Mouse (Mus musculus) megakaryocyte, embryonic 14.5 days (primary cell): Measurements from ENCODE around the gene Card10. TPM values are rescaled to one million over a fixed set of nuclear protein-coding genes. Genes with fewer than 3 reads are reported as not detected.
"Not testable (repeated sequence)": the region's sequence is repeated elsewhere in the genome, so short reads cannot be mapped to it uniquely, and the experiment has no call there.

Experiments
- H3K27me3 ChIP-seq: replicated peaks from 2 replicates; pipeline ENCODE3; 2012; ENCODE audit warnings: inconsistent platforms
- H3K36me3 ChIP-seq: replicated peaks from 2 replicates; pipeline ENCODE3; 2012; ENCODE audit warnings: low read length, inconsistent platforms, mixed read lengths
- H3K4me1 ChIP-seq: 2 replicates; pipeline ENCODE4 v1.6.1; 2012; ENCODE audit warnings: inconsistent platforms
- H3K4me3 ChIP-seq: replicated peaks from 2 replicates; pipeline ENCODE3; 2012; ENCODE audit warnings: moderate library complexity, mild to moderate bottlenecking, inconsistent platforms
- H3K9me3 ChIP-seq: 2 replicates; pipeline ENCODE4 v1.6.1; 2012; ENCODE audit warnings: inconsistent platforms
- FLI1 ChIP-seq: IDR thresholded peaks from 2 replicates; pipeline ENCODE4 v1.6.1; 2012; ENCODE audit warnings: low read length, inconsistent platforms, mixed read lengths
- GATA1 ChIP-seq: IDR thresholded peaks from 3 replicates; pipeline ENCODE4 v1.6.1; 2012; ENCODE audit warnings: mixed read lengths, low read length, inconsistent platforms, borderline replicate concordance
- polyA plus RNA-seq: library from polyadenylated mRNA; stranded (reverse); fragments of >175 nt; gene quantifications from 2 replicates; pipeline ENCODE4 v1.2.3, GENCODE M21; 2012; ENCODE audit warnings: low replicate concordance; ENCODE audit not compliant: insufficient read depth

Card10 gene
- polyA plus RNA-seq = 1.5 and 2.1 TPM in 2 replicates

DNA sequence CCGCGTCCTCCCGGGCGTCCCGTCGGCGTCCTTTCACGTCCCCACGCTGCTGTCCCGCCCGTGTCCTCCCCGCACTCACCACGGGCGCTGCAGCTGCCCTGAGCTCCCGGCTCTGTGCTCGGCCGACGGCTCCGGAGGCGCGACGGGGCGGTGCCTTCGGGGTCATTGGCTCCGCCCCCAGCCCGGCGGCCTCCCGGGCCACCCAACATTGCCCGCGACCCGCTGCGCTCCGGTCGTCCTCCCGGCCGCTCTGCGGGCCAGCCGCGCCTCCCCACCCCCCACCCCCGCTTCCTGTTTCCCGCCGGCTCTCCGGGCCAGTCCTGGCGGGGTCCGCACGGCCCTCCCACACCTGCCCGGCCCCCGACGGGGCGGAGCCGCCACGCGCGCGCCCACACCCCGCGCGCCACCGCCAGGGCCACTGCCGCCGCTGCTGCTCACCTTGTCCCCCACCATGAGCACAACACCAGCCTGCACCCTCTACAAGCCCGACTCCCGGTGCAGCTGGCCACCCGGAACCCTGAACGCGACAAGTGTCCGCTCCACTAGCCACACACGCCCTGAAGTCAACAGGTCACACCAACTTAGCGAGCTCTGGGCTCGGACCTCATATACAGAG, at the start of gene Card10:
Gene Card10 (minus strand): TSS at position 267 of the 616 bp plus-strand sequence.
- Histone ChIP-seq H3K4me3 (peak within 1 kb of the TSS; percentile 90), H3K27me3 (peaks cover 89% of the 10 kb centered on the region), H3K36me3 (no peaks in the 10 kb centered on the region), H3K4me1 (peaks cover 25% of the 10 kb centered on the region), H3K9me3 (no peaks in the 10 kb centered on the region)
- no peak for TF ChIP-seq GATA1
- TF ChIP-seq FLI1 = no peak

DNA sequence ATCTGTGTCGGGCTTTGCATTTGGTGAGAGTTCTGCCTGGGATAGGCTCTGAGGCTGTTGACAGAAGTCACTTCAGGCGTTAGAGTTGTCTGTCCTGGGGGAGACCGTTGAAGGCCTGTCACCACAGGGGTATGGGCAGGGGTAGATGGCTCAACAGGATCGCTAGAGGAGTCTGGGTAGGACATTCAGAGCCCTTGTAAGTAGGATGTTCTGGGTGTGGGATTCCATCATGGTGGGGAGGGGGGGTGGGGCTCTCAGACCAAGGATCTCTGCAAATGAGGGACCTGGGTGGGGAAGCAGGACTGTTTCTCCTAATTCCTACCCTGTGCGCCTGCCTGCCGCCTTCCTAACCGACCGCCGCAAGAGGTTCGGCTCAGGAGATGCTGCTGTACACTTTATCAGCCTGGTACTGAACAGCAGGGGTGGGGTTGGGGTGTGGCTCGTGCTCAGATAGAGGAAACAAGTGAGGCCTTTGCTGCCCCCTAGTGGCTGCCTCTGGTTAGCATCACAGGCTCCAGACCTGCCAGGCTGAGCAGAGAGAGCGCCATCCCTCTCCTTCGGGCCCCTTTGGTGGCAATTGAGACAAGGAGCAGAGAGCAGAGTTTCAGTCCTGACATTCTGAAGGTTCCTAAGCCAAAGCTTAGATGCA, 48.8 kb upstream of the Card10 start:
- Histone ChIP-seq H3K27me3 (peaks cover 63% of the 10 kb centered on the region), H3K4me1 (peaks cover 52% of the 10 kb centered on the region)

DNA sequence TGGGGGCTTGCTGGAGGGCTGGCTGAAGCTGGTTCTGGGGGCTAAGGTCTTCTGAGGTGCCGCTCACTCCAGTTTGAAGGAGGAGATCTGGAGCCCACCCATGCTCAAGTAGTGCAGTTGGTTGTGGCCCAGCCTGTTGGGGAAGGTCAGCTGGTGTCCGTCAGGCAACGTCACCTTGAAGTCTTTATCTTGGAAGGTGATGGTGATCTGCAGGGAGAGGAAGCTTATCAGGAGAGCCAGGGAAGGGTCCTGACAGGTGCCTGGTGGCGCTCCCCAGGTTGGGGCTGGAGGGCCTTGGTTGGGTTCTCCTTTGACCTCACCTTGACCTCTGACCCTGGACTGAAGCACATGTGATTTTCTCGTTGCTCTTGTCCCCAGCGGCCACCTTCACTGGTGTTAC, 48.1 kb upstream of the Card10 start:
- no peaks in the 10 kb centered on the region for H3K9me3 ChIP-seq
- TF ChIP-seq GATA1 (no peak), FLI1 (no peak)
- no peaks in the 10 kb centered on the region for H3K36me3 ChIP-seq
- H3K4me1 ChIP-seq = peaks cover 49% of the 10 kb centered on the region
- H3K4me3 ChIP-seq = no peak overlapping the region
- H3K27me3 ChIP-seq = peaks cover 63% of the 10 kb centered on the region

More for the DNA sequence above, 48.8 kb upstream of the Card10 start:
- no peaks in the 10 kb centered on the region for H3K36me3 ChIP-seq
- H3K9me3 ChIP-seq = no peaks in the 10 kb centered on the region
- TF ChIP-seq GATA1 = no peak
- TF ChIP-seq FLI1 = no peak
- H3K4me3 ChIP-seq = peak overlapping the region; percentile 53

DNA sequence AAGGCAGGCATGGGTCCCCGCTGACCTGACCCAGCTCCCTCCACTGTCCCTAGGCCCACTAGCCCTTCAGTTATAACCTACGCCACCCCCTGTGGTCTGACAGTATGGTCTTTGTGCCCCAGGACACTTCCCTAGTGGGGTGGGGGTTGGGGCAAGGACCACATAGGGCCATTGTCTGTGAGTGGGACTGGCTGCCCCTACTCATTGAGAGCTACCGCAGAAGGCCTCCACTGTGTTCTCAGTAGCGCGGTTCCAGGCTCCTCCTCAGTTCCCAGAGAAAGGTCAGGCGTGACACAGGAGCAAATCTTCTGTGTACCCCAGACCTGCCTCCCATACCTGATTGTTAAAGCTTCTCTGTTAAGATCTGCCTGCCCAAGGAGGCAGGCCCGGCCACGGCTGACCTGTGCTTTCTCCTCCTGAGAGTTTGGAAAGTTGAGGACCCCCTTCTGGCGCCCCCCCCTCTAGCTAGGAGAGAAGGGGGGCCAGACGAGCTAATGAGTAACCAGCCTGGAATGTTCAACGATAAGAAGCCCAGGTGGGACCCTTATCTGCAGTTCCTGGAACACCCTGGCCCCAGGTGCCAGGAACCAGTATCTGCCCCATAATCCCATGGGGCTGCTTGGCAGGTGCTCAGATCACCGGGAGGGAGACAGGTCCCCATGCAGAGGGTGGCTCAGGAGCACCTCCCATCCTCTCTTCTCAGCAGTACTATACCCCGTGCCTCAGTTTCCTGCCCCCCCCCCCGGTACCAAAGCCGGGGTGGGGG, 47.4 kb upstream of the Card10 start:
- TF ChIP-seq FLI1 = no peak
- no peak for TF ChIP-seq GATA1
- H3K27me3 ChIP-seq = peaks cover 70% of the 10 kb centered on the region

DNA sequence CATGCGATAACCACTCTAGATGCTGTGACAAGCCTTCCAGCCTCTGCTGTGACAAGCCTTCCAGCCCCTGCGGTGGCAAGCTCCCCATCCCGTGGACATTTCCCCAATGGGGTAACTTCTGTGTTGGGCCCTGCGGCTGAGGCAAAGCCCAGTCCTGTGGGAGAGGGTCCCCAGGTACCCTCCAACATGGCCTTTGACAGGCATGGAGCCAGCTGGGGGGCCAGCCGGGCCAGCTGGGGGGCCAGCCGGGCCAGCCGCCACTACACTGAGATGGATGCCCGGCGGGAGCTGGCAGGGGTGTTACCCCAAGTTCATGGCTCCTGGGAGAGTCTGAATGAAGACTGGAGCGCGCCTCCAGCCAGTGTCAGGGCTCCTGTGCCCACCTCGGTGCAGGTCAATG, 46.6 kb upstream of the Card10 start:
- Histone ChIP-seq H3K9me3 (no peaks in the 10 kb centered on the region), H3K27me3 (peaks cover 74% of the 10 kb centered on the region), H3K36me3 (no peaks in the 10 kb centered on the region), H3K4me1 (peaks cover 49% of the 10 kb centered on the region), H3K4me3 (no peak overlapping the region)
- no peak for TF ChIP-seq FLI1
- TF ChIP-seq GATA1 = no peak

More for the DNA sequence above, 47.4 kb upstream of the Card10 start:
- no peaks in the 10 kb centered on the region for H3K36me3 ChIP-seq
- H3K4me3 ChIP-seq = no peak overlapping the region
- H3K9me3 ChIP-seq = no peaks in the 10 kb centered on the region
- peaks cover 49% of the 10 kb centered on the region for H3K4me1 ChIP-seq

DNA sequence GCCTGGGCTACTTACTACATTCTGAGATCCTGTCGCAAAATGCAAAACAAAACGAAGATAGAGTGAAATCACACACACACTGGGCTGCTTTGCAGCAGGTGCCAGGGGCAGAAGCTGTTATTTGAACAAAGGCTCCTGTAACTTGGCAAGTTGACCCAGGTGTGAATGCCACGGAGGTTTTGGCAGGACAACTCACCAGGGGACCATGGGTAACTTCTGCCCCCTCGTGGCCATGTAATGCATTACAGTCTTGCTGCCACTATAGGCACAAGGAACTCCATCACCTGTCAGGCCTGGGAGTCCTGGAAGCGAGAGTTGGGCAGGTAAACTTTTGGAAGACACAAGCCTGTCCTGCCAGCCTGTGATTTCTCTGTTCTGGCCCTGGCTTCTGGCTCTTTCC, 45.6 kb upstream of the Card10 start:
- peaks cover 80% of the 10 kb centered on the region for H3K27me3 ChIP-seq
- H3K9me3 ChIP-seq = no peaks in the 10 kb centered on the region
- no peaks in the 10 kb centered on the region for H3K36me3 ChIP-seq
- H3K4me1 ChIP-seq = peaks cover 59% of the 10 kb centered on the region
- TF ChIP-seq FLI1 (no peak), GATA1 (no peak)
- H3K4me3 ChIP-seq = no peak overlapping the region

DNA sequence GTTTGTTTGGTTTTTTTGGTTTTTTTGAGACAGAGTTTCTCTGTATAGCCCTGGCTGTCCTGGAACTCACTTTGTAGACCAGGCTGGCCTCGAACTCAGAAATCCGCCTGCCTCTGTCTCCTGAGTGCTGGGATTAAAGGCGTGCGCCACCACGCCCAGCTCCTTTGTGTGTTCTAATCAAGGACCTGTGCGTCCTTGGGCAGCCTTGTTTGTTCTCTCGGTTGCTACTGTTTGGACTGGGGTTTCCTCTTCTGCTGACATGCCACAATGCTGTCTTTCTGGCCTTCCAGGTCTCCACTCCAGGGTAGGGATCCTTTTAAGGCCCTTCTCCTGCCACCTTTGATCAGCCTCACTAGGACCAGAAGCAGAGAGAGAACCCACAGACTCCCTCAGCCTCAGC, 44.0 kb upstream of the Card10 start:
- not testable (repeated sequence) for H3K9me3 ChIP-seq, H3K36me3 ChIP-seq, H3K4me3 ChIP-seq
- Histone ChIP-seq H3K4me1 (peaks cover 66% of the 10 kb centered on the region), H3K27me3 (peaks cover 88% of the 10 kb centered on the region)

DNA sequence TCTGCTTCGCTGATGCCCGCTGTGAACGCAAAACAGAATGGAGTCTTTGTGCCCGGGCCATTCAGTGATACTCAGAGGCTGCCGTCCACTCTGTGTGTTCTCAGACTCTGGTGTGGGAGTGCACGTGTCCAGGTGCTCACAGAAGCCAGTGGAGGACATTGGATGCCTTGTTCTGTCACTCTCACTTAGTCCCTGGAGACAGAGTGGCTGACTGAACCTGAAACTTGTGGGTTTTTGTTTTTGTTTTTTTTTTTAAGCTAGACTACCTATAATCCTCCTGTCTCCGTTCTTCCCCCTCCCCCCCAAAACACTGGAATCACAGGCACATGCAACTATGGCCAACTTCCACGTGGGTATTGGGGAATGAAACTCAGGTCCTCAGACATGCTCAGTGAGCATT, 43.5 kb upstream of the Card10 start:
- Histone ChIP-seq H3K27me3 (peaks cover 89% of the 10 kb centered on the region), H3K36me3 (no peaks in the 10 kb centered on the region), H3K9me3 (no peaks in the 10 kb centered on the region), H3K4me3 (no peak overlapping the region), H3K4me1 (peaks cover 64% of the 10 kb centered on the region)
- TF ChIP-seq GATA1 = no peak
- TF ChIP-seq FLI1 = no peak

DNA sequence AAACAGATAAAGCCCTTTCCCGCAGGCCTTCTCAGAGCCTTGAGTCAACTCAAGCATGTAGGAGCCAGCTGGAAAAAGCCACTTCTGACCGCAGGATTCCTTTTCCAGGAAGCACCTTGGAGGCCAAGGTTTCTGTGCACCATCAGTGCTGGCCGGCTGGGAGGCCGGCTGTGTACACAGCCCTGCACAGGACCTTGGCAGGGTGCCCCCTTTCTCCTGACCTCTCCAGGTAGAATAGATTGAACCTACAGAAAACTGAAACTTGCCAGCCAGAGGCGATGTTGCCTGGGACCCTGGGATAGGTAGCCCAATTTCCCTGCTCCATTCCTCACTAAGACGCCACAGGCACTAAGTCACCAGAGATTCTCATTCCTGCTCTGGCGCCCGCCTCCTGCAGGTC, 43.0 kb upstream of the Card10 start:
- no peaks in the 10 kb centered on the region for H3K36me3 ChIP-seq
- no peak for TF ChIP-seq GATA1
- no peak for TF ChIP-seq FLI1
- peaks cover 89% of the 10 kb centered on the region for H3K27me3 ChIP-seq
- H3K4me3 ChIP-seq = no peak overlapping the region
- H3K4me1 ChIP-seq = peaks cover 64% of the 10 kb centered on the region
- no peaks in the 10 kb centered on the region for H3K9me3 ChIP-seq

DNA sequence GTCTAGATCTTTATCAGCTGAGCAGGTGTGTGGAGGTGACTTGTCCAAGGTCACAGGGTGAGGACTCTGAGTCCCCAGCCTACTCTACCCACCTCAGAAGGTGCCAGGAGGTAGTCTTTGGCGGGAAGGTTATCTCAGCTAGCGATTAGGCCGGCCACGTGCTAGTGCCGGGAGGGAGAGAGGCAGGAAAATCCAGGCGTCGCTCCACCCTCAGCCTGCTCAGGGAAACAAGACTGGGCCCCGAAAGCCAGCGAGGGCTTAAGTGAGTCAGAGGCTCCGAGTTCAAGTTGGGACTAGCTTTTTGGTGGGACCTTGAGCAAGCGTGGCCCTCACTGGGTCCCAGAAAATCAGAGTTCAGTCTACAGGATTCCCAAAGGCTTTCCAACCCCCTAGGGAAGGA, 42.5 kb upstream of the Card10 start:
- no peaks in the 10 kb centered on the region for H3K36me3 ChIP-seq
- peaks cover 69% of the 10 kb centered on the region for H3K4me1 ChIP-seq
- H3K27me3 ChIP-seq = peaks cover 90% of the 10 kb centered on the region
- TF ChIP-seq GATA1 (no peak), FLI1 (no peak)
- H3K9me3 ChIP-seq = no peaks in the 10 kb centered on the region
- no peak overlapping the region for H3K4me3 ChIP-seq
